Mouse (Mus musculus) heart, postnatal 0 days (tissue): Measurements from ENCODE around the gene Hmgb1.

Experiments
- CTCF ChIP-seq: IDR thresholded peaks from 2 replicates; pipeline ENCODE4 v1.5.1; 2016; ENCODE audit warnings: antibody characterized with exemption, control low read depth, low read depth
- EP300 ChIP-seq: IDR thresholded peaks from 2 replicates; pipeline ENCODE4 v1.6.1; 2016; ENCODE audit warnings: antibody characterized with exemption, low read depth

- TF ChIP-seq CTCF = no peak
- TF ChIP-seq EP300 = no peak
Observed at GRCm38 (mm10) chr5:149183721-149184103, 577 bp downstream of the Hmgb1 start.
